Mouse (Mus musculus) liver, embryonic 15.5 days (tissue): ENCODE measurements around the gene Gm11034. TPM values are rescaled to one million over a fixed set of nuclear protein-coding genes. Genes with fewer than 3 reads are reported as not detected.

ENCODE experiments used
- ATAC-seq: fragments of 200-750 bp; cut with Nextera tagmentation; 2 replicates; pipeline ENCODE4 v1.8.0; 2017; ENCODE audit warnings: moderate number of reproducible peaks, mild to moderate bottlenecking, moderate library complexity; ENCODE audit not compliant: insufficient read depth
- H3K27ac ChIP-seq: fragments of 300-500 bp; sonication (generic); replicated peaks from 2 replicates; pipeline ENCODE4 v1.5.1; 2015; ENCODE audit warnings: mild to moderate bottlenecking, inconsistent platforms
- H3K27me3 ChIP-seq: fragments of 300-500 bp; sonication (generic); 2 replicates; pipeline ENCODE4 v1.6.1; 2015; ENCODE audit warnings: mild to moderate bottlenecking, inconsistent platforms
- H3K36me3 ChIP-seq: fragments of 300-500 bp; sonication (generic); replicated peaks from 2 replicates; pipeline ENCODE4 v1.6.1; 2015; ENCODE audit warnings: moderate library complexity, mild to moderate bottlenecking, inconsistent platforms
- H3K4me1 ChIP-seq: fragments of 300-500 bp; sonication (generic); replicated peaks from 2 replicates; pipeline ENCODE4 v1.6.1; 2015; ENCODE audit warnings: inconsistent platforms
- H3K4me2 ChIP-seq: fragments of 300-500 bp; sonication (generic); 2 replicates; pipeline ENCODE4 v1.6.1; 2015; ENCODE audit warnings: moderate library complexity, mild to moderate bottlenecking, inconsistent platforms
- H3K4me3 ChIP-seq: fragments of 300-500 bp; sonication (generic); replicated peaks from 2 replicates; pipeline ENCODE4 v1.5.1; 2015; ENCODE audit warnings: mild to moderate bottlenecking, inconsistent platforms
- H3K9ac ChIP-seq: fragments of 300-500 bp; sonication (generic); 2 replicates; pipeline ENCODE4 v1.6.1; 2015; ENCODE audit warnings: moderate library complexity, mild to moderate bottlenecking, inconsistent platforms
- H3K9me3 ChIP-seq: fragments of 300-500 bp; sonication (generic); replicated peaks from 2 replicates; pipeline ENCODE4 v1.6.1; 2016; ENCODE audit warnings: inconsistent platforms
- WGBS: fragments of 180-500 bp; shearing (Covaris S2); methylation state at CpG from one replicate; pipeline ENCODE4 v1.1.7; 2015; ENCODE audit warnings: mixed read lengths; ENCODE audit not compliant: insufficient replicate concordance; 5-methylcytosine and 5-hydroxymethylcytosine counted together
- polyA plus RNA-seq: library from polyadenylated mRNA; unstranded; fragments of >200 nt; fragmentation: Nextera tagmentation; extraction: Ambion mirVana; gene quantifications from 2 replicates; pipeline ENCODE4 v1.2.1, GENCODE M21; 2015

Gm11034 gene
- polyA plus RNA-seq, 1 experiment from 2014 or later: not detected

- Histone ChIP-seq H3K4me2 (no peak overlapping the region), H3K9ac (no peak overlapping the region), H3K9me3 (no peaks in the 10 kb centered on the region), H3K4me1 (peaks cover 22% of the 10 kb centered on the region), H3K27ac (peak overlapping the region; percentile 43; the same call in 1 of the 2 replicates), H3K4me3 (no peak overlapping the region), H3K36me3 (peaks cover 84% of the 10 kb centered on the region), H3K27me3 (no peaks in the 10 kb centered on the region)
- 62% methylated on average over 3 of the region's 3 CpGs for WGBS
- peak; percentile 67 for ATAC-seq
Measured at GRCm38 (mm10) chr8:72169681-72170249, 43.7 kb downstream of the Gm11034 start.

DNA sequence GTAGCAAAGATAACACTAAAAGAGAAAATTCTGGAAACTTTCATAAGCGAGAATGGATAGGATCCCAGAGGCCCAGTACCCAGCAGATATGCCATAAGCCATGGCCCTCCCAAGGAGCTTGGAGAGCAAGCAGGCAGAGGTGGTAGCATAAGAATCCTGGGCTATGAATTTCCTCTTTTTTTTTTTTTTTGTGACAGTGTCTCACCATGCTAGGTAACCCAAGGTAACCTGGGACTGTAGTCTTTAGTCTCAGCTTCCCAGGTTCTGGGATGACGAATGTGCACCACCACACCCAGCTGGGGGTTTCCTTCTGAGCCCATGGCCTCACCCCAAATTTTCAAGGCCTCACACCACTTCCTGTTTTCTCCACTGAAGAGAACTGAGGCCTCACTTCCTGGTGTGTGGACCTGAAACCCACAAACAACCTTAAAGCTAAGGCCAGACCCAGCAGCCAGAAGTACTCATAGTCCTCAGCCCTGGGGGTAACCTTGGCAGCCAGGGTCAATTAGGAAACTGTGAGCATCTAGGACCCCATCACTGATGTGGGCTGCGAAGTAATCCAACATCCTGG, 44.3 kb downstream of the Gm11034 start:
- 52% methylated on average over 3 of the region's 3 CpGs for WGBS
- peaks cover 22% of the 10 kb centered on the region for H3K4me1 ChIP-seq
- H3K27ac ChIP-seq: peak overlapping the region; percentile 43
- no peaks in the 10 kb centered on the region for H3K27me3 ChIP-seq
- ATAC-seq: no peak
- no peaks in the 10 kb centered on the region for H3K9me3 ChIP-seq
- peaks cover 84% of the 10 kb centered on the region for H3K36me3 ChIP-seq
- no peak overlapping the region for H3K9ac ChIP-seq
- H3K4me2 ChIP-seq: no peak overlapping the region; the same call in 1 of the 2 replicates
- H3K4me3 ChIP-seq: no peak overlapping the region

Other genes with a start within 250 kb of the Gm11034 start
- 3.2 and 4.3 TPM in 2 replicates for gene Cyp4f18, start 204.0 kb downstream of the Gm11034 start, polyA plus RNA-seq
- gene Olfr372, start 172.4 kb downstream of the Gm11034 start, polyA plus RNA-seq: not detected in 2 replicates
- gene Olfr373, start 130.5 kb downstream of the Gm11034 start, polyA plus RNA-seq: not detected in 2 replicates
- 0.03 and 0.05 TPM in 2 replicates for gene Olfr374, start 106.6 kb downstream of the Gm11034 start, polyA plus RNA-seq
- 80.7 and 82.6 TPM in 2 replicates for gene Tpm4, start 78.7 kb downstream of the Gm11034 start, polyA plus RNA-seq
- gene Rab8a, start 52.4 kb downstream of the Gm11034 start, polyA plus RNA-seq: 66.4 and 69.7 TPM in 2 replicates
- gene Hsh2d, start 24.0 kb downstream of the Gm11034 start, polyA plus RNA-seq: 0.26 and 0.33 TPM in 2 replicates
- not detected in 2 replicates for gene Cib3, start 799 bp downstream of the Gm11034 start, polyA plus RNA-seq
- 32.2 and 33.9 TPM in 2 replicates for gene Fam32a, start 6.1 kb upstream of the Gm11034 start, polyA plus RNA-seq
- 57.0 and 61.7 TPM in 2 replicates for gene Ap1m1, start 26.4 kb upstream of the Gm11034 start, polyA plus RNA-seq
- gene Gm10282, start 91.6 kb upstream of the Gm11034 start, polyA plus RNA-seq: 4.9 and 7.2 TPM in 2 replicates
- 2.6 and 3.1 TPM in 2 replicates for gene Klf2, start 105.4 kb upstream of the Gm11034 start, polyA plus RNA-seq
- 19.4 and 19.8 TPM in 2 replicates for gene Eps15l1, start 207.8 kb upstream of the Gm11034 start, polyA plus RNA-seq
- 0.35 and 0.58 TPM in 2 replicates for gene Calr3, start 230.2 kb upstream of the Gm11034 start, polyA plus RNA-seq
- 2.9 and 3.4 TPM in 2 replicates for gene 1700030K09Rik, start 230.2 kb upstream of the Gm11034 start, polyA plus RNA-seq